Mouse (Mus musculus) C2C12 (cell line): ENCODE data around the gene Mapkapk2.

Source experiments
- CEBPB ChIP-seq: IDR thresholded peaks from one replicate; pipeline ENCODE4 v1.6.1; 2011; ENCODE audit warnings: low read depth, mild to moderate bottlenecking, control low read depth, moderate library complexity
- CTCF ChIP-seq: IDR thresholded peaks from one replicate; pipeline ENCODE4 v1.5.1; 2011; ENCODE audit not compliant: control insufficient read depth, insufficient read depth, insufficient read length
- FOSL1 ChIP-seq: IDR thresholded peaks from one replicate; pipeline ENCODE4 v1.8.0; 2011; ENCODE audit warnings: mild to moderate bottlenecking, low read length; ENCODE audit not compliant: poor library complexity, insufficient read depth, severe bottlenecking
- MAX ChIP-seq: IDR thresholded peaks from one replicate; pipeline ENCODE4 v1.6.1; 2011; ENCODE audit warnings: mild to moderate bottlenecking, control low read depth
- MYOD1 ChIP-seq: IDR thresholded peaks from one replicate; pipeline ENCODE4 v1.6.1; 2011; ENCODE audit warnings: low read depth; ENCODE audit not compliant: control insufficient read depth, insufficient read length
- MYOG ChIP-seq: IDR thresholded peaks from one replicate; pipeline ENCODE4 v1.6.1; 2011; ENCODE audit not compliant: control insufficient read depth, insufficient read length; ENCODE audit errors: extremely low read depth
- USF1 ChIP-seq: IDR thresholded peaks from one replicate; pipeline ENCODE4 v1.6.1; 2011; ENCODE audit warnings: low read depth, mild to moderate bottlenecking, control low read depth, moderate library complexity

- TF ChIP-seq CTCF: no peak
- TF ChIP-seq MAX: no peak
- TF ChIP-seq MYOD1: no peak
- peak; percentile 77 for TF ChIP-seq CEBPB
- no peak for TF ChIP-seq FOSL1
- TF ChIP-seq USF1: no peak
- TF ChIP-seq MYOG: no peak
Observed at GRCm38 (mm10) chr1:131086907-131087306, 10.7 kb downstream of the Mapkapk2 start.
